Comparison of ENCODE assay signal across 8 mouse cellular contexts in the genomic region with DNA sequence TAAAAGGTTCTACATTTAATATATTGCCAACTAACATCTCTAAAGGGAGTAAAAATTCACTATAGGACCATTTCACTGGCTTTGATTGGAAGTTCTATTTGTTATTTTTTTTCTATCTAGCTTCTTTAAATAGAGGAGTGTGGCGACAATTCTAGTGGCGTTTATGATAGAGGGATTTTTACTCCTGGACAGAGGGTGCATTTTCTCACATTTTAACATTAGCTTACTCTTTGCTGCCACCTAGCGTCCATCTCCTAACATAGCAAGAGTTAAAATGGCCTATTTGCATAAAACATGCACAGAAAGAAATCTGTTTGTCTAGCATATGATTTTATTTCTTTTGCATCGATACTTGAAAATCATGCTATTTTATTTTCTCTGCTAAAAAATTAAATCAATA.
DNase-seq lines count a peak whose midpoint lies in the region; ATAC-seq and TF ChIP-seq lines count a peak whose summit lies in the region.

No protein-coding gene starts in this region.

- 3% methylated on average over 4 of the region's 4 CpGs for WGBS in forebrain, embryonic 15.5 days

- no peak overlapping the region for H3K9ac ChIP-seq in forebrain, embryonic 15.5 days (replicated peaks)

- no peak overlapping the region for H3K4me2 ChIP-seq in forebrain, embryonic 15.5 days (replicated peaks)

- peak; percentile 26 to 73 for DNase-seq in layer of hippocampus, adult 18-20 months (ENCODE audit: low spot score in 2 of 2)
- no peak for DNase-seq in layer of hippocampus, adult 9-11 months
- DNase-seq in ES-CJ7 (ENCODE audit: low read depth, low spot score) = peak; percentile 42
- DNase-seq in brain, embryonic 14.5 days (ENCODE audit: low read depth) = peak; percentile 86
- peak; percentile 19 for DNase-seq in lung, postnatal 36 days
- no peak for DNase-seq in gastrocnemius, postnatal 36 days
- DNase-seq in spleen, postnatal 4 days (ENCODE audit: low spot score in 2 of 2) = no peak

- H3K9me3 ChIP-seq in forebrain, embryonic 15.5 days = no peaks in the 10 kb centered on the region

- H3K36me3 ChIP-seq in forebrain, embryonic 15.5 days = no peaks in the 10 kb centered on the region

- no peak overlapping the region for H3K27ac ChIP-seq in forebrain, embryonic 15.5 days (replicated peaks)

- peak; percentile 60 for TF ChIP-seq CTCF in brain, embryonic 14.5 days (IDR thresholded peaks at IDR 0.05; ENCODE audit: borderline replicate concordance, extremely low read depth, insufficient read depth, insufficient read length)

- no peak for TF ChIP-seq POLR2A in brain, embryonic 14.5 days (IDR thresholded peaks at IDR 0.05; ENCODE audit: borderline replicate concordance, extremely low read depth, insufficient read depth, insufficient read length, poor library complexity, severe bottlenecking)

- ATAC-seq in forebrain, embryonic 15.5 days (replicated peaks) = peak; percentile 46; the same call in 1 of the 2 replicates

- intact Hi-C loops in gastrocnemius, postnatal 36 days (cut with DNase I) = no loop called here

- no peaks in the 10 kb centered on the region for H3K4me1 ChIP-seq in forebrain, embryonic 15.5 days

- no peak overlapping the region for H3K4me3 ChIP-seq in forebrain, embryonic 15.5 days

- no peaks in the 10 kb centered on the region for H3K27me3 ChIP-seq in forebrain, embryonic 15.5 days

Comparison
In these comparisons a context has a peak if more than half of its experiments do, and no peak if none do; other contexts are left out.
1. DNase-seq: peak in layer of hippocampus, adult 18-20 months (2 of 2), ES-CJ7 (single experiment), brain, embryonic 14.5 days (single experiment) and lung, postnatal 36 days (single experiment); none in layer of hippocampus, adult 9-11 months (single experiment), gastrocnemius, postnatal 36 days (0 of 2) and spleen, postnatal 4 days (0 of 2).